Mouse (Mus musculus) limb, embryonic 13.5 days (tissue): ENCODE data around the gene Stat5b. TPM values are rescaled to one million over a fixed set of nuclear protein-coding genes. Genes with fewer than 3 reads are reported as not detected.

ENCODE experiments used
- ATAC-seq: fragments of 200-750 bp; cut with Nextera tagmentation; 2 replicates; pipeline ENCODE4 v1.8.0; 2017; ENCODE audit warnings: low read depth, moderate number of reproducible peaks, moderate TSS enrichment; ENCODE audit not compliant: low FRiP score
- H3K27ac ChIP-seq: fragments of 300-500 bp; sonication (generic); 2 replicates; pipeline ENCODE4 v1.5.1; 2015; ENCODE audit warnings: inconsistent platforms, mild to moderate bottlenecking, moderate library complexity
- H3K27me3 ChIP-seq: fragments of 300-500 bp; sonication (generic); 2 replicates; pipeline ENCODE4 v1.6.1; 2015; ENCODE audit warnings: mild to moderate bottlenecking, inconsistent platforms
- H3K36me3 ChIP-seq: fragments of 300-500 bp; sonication (generic); 2 replicates; pipeline ENCODE4 v1.6.1; 2015; ENCODE audit warnings: inconsistent platforms, mild to moderate bottlenecking, moderate library complexity
- H3K4me1 ChIP-seq: fragments of 300-500 bp; sonication (generic); 2 replicates; pipeline ENCODE4 v1.6.1; 2015; ENCODE audit warnings: inconsistent platforms
- H3K4me2 ChIP-seq: fragments of 300-500 bp; sonication (generic); replicated peaks from 2 replicates; pipeline ENCODE4 v1.6.1; 2015; ENCODE audit warnings: inconsistent platforms, mild to moderate bottlenecking, moderate library complexity
- H3K4me3 ChIP-seq: fragments of 300-500 bp; sonication (generic); 2 replicates; pipeline ENCODE4 v1.5.1; 2015; ENCODE audit warnings: moderate library complexity, mild to moderate bottlenecking, inconsistent platforms
- H3K9ac ChIP-seq: fragments of 300-500 bp; sonication (generic); 2 replicates; pipeline ENCODE4 v1.6.1; 2015; ENCODE audit warnings: mild to moderate bottlenecking, inconsistent platforms
- H3K9me3 ChIP-seq: fragments of 300-500 bp; sonication (generic); 2 replicates; pipeline ENCODE4 v1.6.1; 2016; ENCODE audit warnings: inconsistent platforms
- WGBS: fragments of 180-500 bp; shearing (Covaris S2); methylation state at CpG from one replicate; pipeline ENCODE4 v1.1.7; 2015; 5-methylcytosine and 5-hydroxymethylcytosine counted together
- polyA plus RNA-seq: library from polyadenylated mRNA; unstranded; fragments of >200 nt; fragmentation: Nextera tagmentation; extraction: Ambion mirVana; gene quantifications from 2 replicates; pipeline ENCODE4 v1.2.1, GENCODE M21; 2015

The Stat5b gene
- polyA plus RNA-seq, 1 experiment from 2014 or later, result 19.8 TPM

- Histone ChIP-seq H3K27ac (no peak within 1 kb of the TSS), H3K36me3 (no peaks in the 10 kb centered on the region), H3K4me1 (peaks cover 7% of the 10 kb centered on the region), H3K27me3 (no peaks in the 10 kb centered on the region), H3K9me3 (no peaks in the 10 kb centered on the region), H3K4me2 (peak within 1 kb of the TSS; percentile 61), H3K9ac (peak within 1 kb of the TSS; percentile 62), H3K4me3 (peak within 1 kb of the TSS; percentile 56)
- peak; percentile 57; the same call in 1 of the 2 replicates for ATAC-seq
- 12% methylated on average over 17 of the region's 17 CpGs for WGBS
Observed at GRCm38 (mm10) chr11:100770646-100771408, 79.7 kb downstream of the Stat5b start, which contains the start of gene Ghdc. TSS of gene Ghdc (minus strand) at chr11:100770957.

GRCm38 (mm10) chr11:100769980-100770379 is 80.5 kb downstream of the Stat5b start:
- peak overlapping the region; percentile 56 for H3K4me3 ChIP-seq
- H3K4me1 ChIP-seq, result peaks cover 7% of the 10 kb centered on the region
- H3K36me3 ChIP-seq, result no peaks in the 10 kb centered on the region
- no peaks in the 10 kb centered on the region for H3K27me3 ChIP-seq
- H3K27ac ChIP-seq, result no peak overlapping the region
- H3K9me3 ChIP-seq, result no peaks in the 10 kb centered on the region
- 67% methylated on average over 6 of the region's 6 CpGs for WGBS
- peak overlapping the region; percentile 61 for H3K4me2 ChIP-seq
- H3K9ac ChIP-seq, result peak overlapping the region; percentile 62
- ATAC-seq, result no peak

GRCm38 (mm10) chr11:100767871-100768270 is 82.7 kb downstream of the Stat5b start:
- H3K4me1 ChIP-seq, result peaks cover 7% of the 10 kb centered on the region
- H3K4me3 ChIP-seq, result no peak overlapping the region
- ATAC-seq, result no peak
- no peak overlapping the region for H3K4me2 ChIP-seq
- 83% methylated on average over 5 of the region's 5 CpGs for WGBS
- no peaks in the 10 kb centered on the region for H3K9me3 ChIP-seq
- no peak overlapping the region for H3K9ac ChIP-seq
- peaks cover 6% of the 10 kb centered on the region for H3K27me3 ChIP-seq
- H3K36me3 ChIP-seq, result no peaks in the 10 kb centered on the region
- H3K27ac ChIP-seq, result no peak overlapping the region

- peaks cover 18% of the 10 kb centered on the region for H3K27me3 ChIP-seq
- H3K27ac ChIP-seq, result no peak overlapping the region
- no peaks in the 10 kb centered on the region for H3K36me3 ChIP-seq
- peaks cover 11% of the 10 kb centered on the region for H3K4me1 ChIP-seq
- no peak overlapping the region for H3K9ac ChIP-seq
- H3K4me3 ChIP-seq, result no peak overlapping the region
- H3K9me3 ChIP-seq, result no peaks in the 10 kb centered on the region
- no peak for ATAC-seq
- WGBS, result 79% methylated on average over 9 of the region's 9 CpGs
- H3K4me2 ChIP-seq, result no peak overlapping the region
Observed at GRCm38 (mm10) chr11:100766726-100767125, 83.8 kb downstream of the Stat5b start.

GRCm38 (mm10) chr11:100762831-100763230 is 87.7 kb downstream of the Stat5b start, which contains the start of gene Hcrt:
TSS of gene Hcrt (minus strand) at chr11:100762931.
- Histone ChIP-seq H3K27me3 (peaks cover 57% of the 10 kb centered on the region), H3K9ac (peak within 1 kb of the TSS; percentile 27), H3K27ac (no peak within 1 kb of the TSS), H3K9me3 (no peaks in the 10 kb centered on the region), H3K4me3 (peak within 1 kb of the TSS; percentile 42), H3K4me1 (peaks cover 19% of the 10 kb centered on the region), H3K36me3 (no peaks in the 10 kb centered on the region), H3K4me2 (peak within 1 kb of the TSS; percentile 67)
- no peak for ATAC-seq
- 85% methylated on average over 7 of the region's 7 CpGs for WGBS

GRCm38 (mm10) chr11:100761547-100762045 is 88.9 kb downstream of the Stat5b start:
- Histone ChIP-seq H3K4me2 (peak overlapping the region; percentile 67), H3K9me3 (no peaks in the 10 kb centered on the region), H3K36me3 (no peaks in the 10 kb centered on the region), H3K27ac (no peak overlapping the region), H3K4me1 (peaks cover 19% of the 10 kb centered on the region), H3K4me3 (peak overlapping the region; percentile 42), H3K9ac (peak overlapping the region; percentile 27), H3K27me3 (peaks cover 67% of the 10 kb centered on the region)
- WGBS, result under 1% methylated on average over 27 of the region's 27 CpGs
- ATAC-seq, result no peak; the same call in 1 of the 2 replicates

- Histone ChIP-seq H3K9me3 (no peaks in the 10 kb centered on the region), H3K27ac (no peak within 1 kb of the TSS), H3K36me3 (no peaks in the 10 kb centered on the region), H3K4me3 (peak within 1 kb of the TSS; percentile 32), H3K4me2 (peak within 1 kb of the TSS; percentile 59), H3K27me3 (peaks cover 78% of the 10 kb centered on the region), H3K4me1 (peaks cover 19% of the 10 kb centered on the region), H3K9ac (no peak within 1 kb of the TSS)
- WGBS, result under 1% methylated on average over 51 of the region's 51 CpGs
- no peak; the same call in 1 of the 2 replicates for ATAC-seq
Observed at GRCm38 (mm10) chr11:100759611-100760233, 90.8 kb downstream of the Stat5b start, which contains the start of gene Kcnh4. TSS of gene Kcnh4 (minus strand) at chr11:100759942.

GRCm38 (mm10) chr11:100758707-100759610 is 91.6 kb downstream of the Stat5b start:
- Histone ChIP-seq H3K4me1 (peaks cover 19% of the 10 kb centered on the region), H3K27me3 (peaks cover 84% of the 10 kb centered on the region), H3K9me3 (no peaks in the 10 kb centered on the region), H3K4me3 (peak overlapping the region; percentile 32), H3K4me2 (peak overlapping the region; percentile 59), H3K9ac (no peak overlapping the region), H3K27ac (no peak overlapping the region), H3K36me3 (no peaks in the 10 kb centered on the region)
- WGBS, result 2% methylated on average over 35 of the region's 35 CpGs
- ATAC-seq, result no peak; the same call in 1 of the 2 replicates

GRCm38 (mm10) chr11:100757566-100757965 is 93.0 kb downstream of the Stat5b start:
- H3K4me1 ChIP-seq, result peaks cover 19% of the 10 kb centered on the region
- H3K9me3 ChIP-seq, result no peaks in the 10 kb centered on the region
- H3K4me3 ChIP-seq, result no peak overlapping the region
- H3K36me3 ChIP-seq, result no peaks in the 10 kb centered on the region
- no peak overlapping the region for H3K4me2 ChIP-seq
- 87% methylated on average over 12 of the region's 12 CpGs for WGBS
- no peak overlapping the region for H3K27ac ChIP-seq
- H3K9ac ChIP-seq, result no peak overlapping the region
- peaks cover 82% of the 10 kb centered on the region for H3K27me3 ChIP-seq
- ATAC-seq, result no peak

- H3K4me2 ChIP-seq, result no peak overlapping the region
- no peak overlapping the region for H3K9ac ChIP-seq
- H3K4me3 ChIP-seq, result no peak overlapping the region
- no peaks in the 10 kb centered on the region for H3K36me3 ChIP-seq
- no peak overlapping the region for H3K27ac ChIP-seq
- H3K27me3 ChIP-seq, result peaks cover 81% of the 10 kb centered on the region
- WGBS, result 64% methylated on average over 6 of the region's 6 CpGs
- H3K9me3 ChIP-seq, result no peaks in the 10 kb centered on the region
- ATAC-seq, result no peak
- peaks cover 13% of the 10 kb centered on the region for H3K4me1 ChIP-seq
Observed at GRCm38 (mm10) chr11:100756476-100756875, 94.0 kb downstream of the Stat5b start.

- 92% methylated on average over 3 of the region's 3 CpGs for WGBS
- ATAC-seq, result no peak
- Histone ChIP-seq H3K36me3 (no peaks in the 10 kb centered on the region), H3K27me3 (peaks cover 73% of the 10 kb centered on the region), H3K9me3 (no peaks in the 10 kb centered on the region), H3K9ac (no peak overlapping the region), H3K4me3 (no peak overlapping the region), H3K4me2 (no peak overlapping the region), H3K27ac (no peak overlapping the region), H3K4me1 (peaks cover 8% of the 10 kb centered on the region)
Observed at GRCm38 (mm10) chr11:100754693-100755057, 95.8 kb downstream of the Stat5b start.
